Mouse (Mus musculus): Measurements from ENCODE around the gene Nt5dc3. TPM values are rescaled to one million over a fixed set of nuclear protein-coding genes. Genes with fewer than 3 reads are reported as not detected.

The Nt5dc3 gene
- polyA plus RNA-seq, 1 experiment from 2014 or later: 9.9 TPM

- Histone ChIP-seq H3K4me2 (no peak overlapping the region), H3K9me3 (replicated peaks) (no peaks in the 10 kb centered on the region), H3K4me1 (no peaks in the 10 kb centered on the region), H3K4me3 (replicated peaks) (no peak overlapping the region), H3K27me3 (replicated peaks) (peaks cover 3% of the 10 kb centered on the region; the same call in 1 of the 2 replicates), H3K27ac (replicated peaks) (no peak overlapping the region), H3K36me3 (no peaks in the 10 kb centered on the region), H3K9ac (replicated peaks) (no peak overlapping the region)
- WGBS: 85% methylated on average over 3 of the region's 3 CpGs
- no peak for ATAC-seq (ENCODE audit: low FRiP score)
Observed at GRCm38 (mm10) chr10:86853433-86853832, 74.6 kb downstream of the Nt5dc3 start.

GRCm38 (mm10) chr10:86860396-86860795 is 81.6 kb downstream of the Nt5dc3 start:
- no peaks in the 10 kb centered on the region; the same call in 1 of the 2 replicates for H3K27me3 ChIP-seq (replicated peaks)
- H3K36me3 ChIP-seq: no peaks in the 10 kb centered on the region
- no peaks in the 10 kb centered on the region for H3K9me3 ChIP-seq (replicated peaks)
- no peak overlapping the region for H3K9ac ChIP-seq (replicated peaks)
- WGBS: 80% methylated on average over 4 of the region's 4 CpGs
- ATAC-seq (ENCODE audit: low FRiP score): no peak
- no peak overlapping the region for H3K4me3 ChIP-seq (replicated peaks)
- no peak overlapping the region for H3K27ac ChIP-seq (replicated peaks)
- H3K4me1 ChIP-seq: no peaks in the 10 kb centered on the region
- H3K4me2 ChIP-seq: no peak overlapping the region

GRCm38 (mm10) chr10:86862496-86862895 is 83.7 kb downstream of the Nt5dc3 start:
- Histone ChIP-seq H3K4me2 (no peak overlapping the region), H3K27me3 (replicated peaks) (no peaks in the 10 kb centered on the region; the same call in 1 of the 2 replicates), H3K4me1 (no peaks in the 10 kb centered on the region), H3K27ac (replicated peaks) (no peak overlapping the region), H3K9me3 (replicated peaks) (no peaks in the 10 kb centered on the region), H3K4me3 (replicated peaks) (no peak overlapping the region), H3K36me3 (no peaks in the 10 kb centered on the region), H3K9ac (replicated peaks) (no peak overlapping the region)
- 90% methylated on average over 6 of the region's 6 CpGs for WGBS
- no peak for ATAC-seq (ENCODE audit: low FRiP score)

GRCm38 (mm10) chr10:86863429-86863828 is 84.6 kb downstream of the Nt5dc3 start:
- WGBS: 90% methylated on average over 6 of the region's 6 CpGs
- Histone ChIP-seq H3K4me1 (no peaks in the 10 kb centered on the region), H3K27me3 (replicated peaks) (no peaks in the 10 kb centered on the region; the same call in 1 of the 2 replicates)

GRCm38 (mm10) chr10:86872121-86872520 is 93.3 kb downstream of the Nt5dc3 start:
- Histone ChIP-seq H3K9me3 (replicated peaks) (no peaks in the 10 kb centered on the region), H3K9ac (replicated peaks) (no peak overlapping the region), H3K4me1 (no peaks in the 10 kb centered on the region), H3K4me3 (replicated peaks) (no peak overlapping the region), H3K4me2 (no peak overlapping the region), H3K27me3 (replicated peaks) (no peaks in the 10 kb centered on the region), H3K27ac (replicated peaks) (no peak overlapping the region), H3K36me3 (no peaks in the 10 kb centered on the region)
- no peak for ATAC-seq (ENCODE audit: low FRiP score)
- 83% methylated on average over 7 of the region's 7 CpGs for WGBS

More at GRCm38 (mm10) chr10:86863429-86863828, 84.6 kb downstream of the Nt5dc3 start:
- H3K4me2 ChIP-seq: no peak overlapping the region
- no peak overlapping the region for H3K27ac ChIP-seq (replicated peaks)
- no peak for ATAC-seq (ENCODE audit: low FRiP score)
- no peak overlapping the region for H3K9ac ChIP-seq (replicated peaks)
- H3K9me3 ChIP-seq (replicated peaks): no peaks in the 10 kb centered on the region
- H3K4me3 ChIP-seq (replicated peaks): no peak overlapping the region
- H3K36me3 ChIP-seq: no peaks in the 10 kb centered on the region

GRCm38 (mm10) chr10:86872591-86872990 is 93.8 kb downstream of the Nt5dc3 start:
- Histone ChIP-seq H3K27ac (replicated peaks) (no peak overlapping the region), H3K27me3 (replicated peaks) (no peaks in the 10 kb centered on the region), H3K4me2 (no peak overlapping the region), H3K4me1 (no peaks in the 10 kb centered on the region), H3K36me3 (no peaks in the 10 kb centered on the region), H3K4me3 (replicated peaks) (no peak overlapping the region), H3K9me3 (replicated peaks) (no peaks in the 10 kb centered on the region), H3K9ac (replicated peaks) (no peak overlapping the region)
- WGBS: 78% methylated on average over 5 of the region's 5 CpGs
- ATAC-seq (ENCODE audit: low FRiP score): no peak

- ATAC-seq (ENCODE audit: low FRiP score): no peak
- H3K36me3 ChIP-seq: no peaks in the 10 kb centered on the region
- WGBS: 84% methylated on average over 7 of the region's 7 CpGs
- H3K27me3 ChIP-seq (replicated peaks): no peaks in the 10 kb centered on the region
- no peak overlapping the region for H3K4me3 ChIP-seq (replicated peaks)
- no peak overlapping the region for H3K27ac ChIP-seq (replicated peaks)
- H3K4me2 ChIP-seq: no peak overlapping the region
- H3K9ac ChIP-seq (replicated peaks): no peak overlapping the region
- H3K4me1 ChIP-seq: 0 out of 2 replicates have a peak, but pooled peaks cover 4% of the 10 kb centered on the region
- no peaks in the 10 kb centered on the region for H3K9me3 ChIP-seq (replicated peaks)
Observed at GRCm38 (mm10) chr10:86878721-86879120, 99.9 kb downstream of the Nt5dc3 start.

GRCm38 (mm10) chr10:86880071-86880806 is 101.4 kb downstream of the Nt5dc3 start:
- 55% methylated on average over 5 of the region's 5 CpGs for WGBS
- H3K9ac ChIP-seq (replicated peaks): no peak overlapping the region
- H3K36me3 ChIP-seq: no peaks in the 10 kb centered on the region
- ATAC-seq (ENCODE audit: low FRiP score): no peak
- H3K27ac ChIP-seq (replicated peaks): no peak overlapping the region
- no peak overlapping the region for H3K4me2 ChIP-seq
- H3K4me1 ChIP-seq: 0 out of 2 replicates have a peak, but pooled peaks cover 4% of the 10 kb centered on the region
- H3K9me3 ChIP-seq (replicated peaks): no peaks in the 10 kb centered on the region
- no peaks in the 10 kb centered on the region for H3K27me3 ChIP-seq (replicated peaks)
- no peak overlapping the region for H3K4me3 ChIP-seq (replicated peaks)

GRCm38 (mm10) chr10:86881448-86881847 is 102.6 kb downstream of the Nt5dc3 start:
- no peak overlapping the region for H3K27ac ChIP-seq (replicated peaks)
- ATAC-seq (ENCODE audit: low FRiP score): no peak
- no peaks in the 10 kb centered on the region for H3K9me3 ChIP-seq (replicated peaks)
- no peak overlapping the region for H3K4me3 ChIP-seq (replicated peaks)
- H3K27me3 ChIP-seq (replicated peaks): no peaks in the 10 kb centered on the region
- H3K4me2 ChIP-seq: no peak overlapping the region
- no peaks in the 10 kb centered on the region for H3K36me3 ChIP-seq
- 0 out of 2 replicates have a peak, but pooled peaks cover 4% of the 10 kb centered on the region for H3K4me1 ChIP-seq
- no peak overlapping the region for H3K9ac ChIP-seq (replicated peaks)

- no peak for ATAC-seq (ENCODE audit: low FRiP score)
- Histone ChIP-seq H3K27ac (replicated peaks) (no peak overlapping the region), H3K4me1 (no peaks in the 10 kb centered on the region), H3K4me3 (replicated peaks) (no peak overlapping the region), H3K36me3 (no peaks in the 10 kb centered on the region), H3K9me3 (replicated peaks) (no peaks in the 10 kb centered on the region), H3K27me3 (replicated peaks) (no peaks in the 10 kb centered on the region), H3K4me2 (no peak overlapping the region), H3K9ac (replicated peaks) (no peak overlapping the region)
- 93% methylated on average over 1 of the region's 1 CpGs for WGBS
Observed at GRCm38 (mm10) chr10:86886434-86886833, 107.6 kb downstream of the Nt5dc3 start.
